Mouse (Mus musculus) stomach, embryonic 15.5 days (tissue): ENCODE results near the gene Wfdc15b. TPM values are rescaled to one million over a fixed set of nuclear protein-coding genes. Genes with fewer than 3 reads are reported as not detected.

Experiments
- ATAC-seq: fragments of 200-750 bp; cut with Nextera tagmentation; 2 replicates; pipeline ENCODE4 v1.8.0; 2017; ENCODE audit warnings: low read depth, moderate number of reproducible peaks, moderate TSS enrichment; ENCODE audit not compliant: insufficient read depth, low FRiP score
- H3K27ac ChIP-seq: fragments of 300-500 bp; sonication (generic); 2 replicates; pipeline ENCODE4 v1.5.1; 2015; ENCODE audit warnings: mild to moderate bottlenecking, inconsistent platforms
- H3K27me3 ChIP-seq: fragments of 300-500 bp; sonication (generic); replicated peaks from 2 replicates; pipeline ENCODE4 v1.6.1; 2015; ENCODE audit warnings: inconsistent platforms
- H3K36me3 ChIP-seq: fragments of 300-500 bp; sonication (generic); 2 replicates; pipeline ENCODE4 v1.6.1; 2015; ENCODE audit warnings: inconsistent platforms
- H3K4me1 ChIP-seq: fragments of 300-500 bp; sonication (generic); 2 replicates; pipeline ENCODE4 v1.6.1; 2015; ENCODE audit warnings: inconsistent platforms
- H3K4me2 ChIP-seq: fragments of 300-500 bp; sonication (generic); 2 replicates; pipeline ENCODE4 v1.6.1; 2015; ENCODE audit warnings: mild to moderate bottlenecking, inconsistent platforms
- H3K4me3 ChIP-seq: fragments of 300-500 bp; sonication (generic); replicated peaks from 2 replicates; pipeline ENCODE4 v1.5.1; 2015; ENCODE audit warnings: inconsistent platforms
- H3K9ac ChIP-seq: fragments of 300-500 bp; sonication (generic); 2 replicates; pipeline ENCODE4 v1.6.1; 2015; ENCODE audit warnings: inconsistent platforms
- H3K9me3 ChIP-seq: fragments of 300-500 bp; sonication (generic); 2 replicates; pipeline ENCODE4 v1.6.1; 2016; ENCODE audit warnings: inconsistent platforms
- WGBS: fragments of 180-500 bp; shearing (Covaris S2); methylation state at CpG from one replicate; pipeline ENCODE4 v1.1.7; 2015; 5-methylcytosine and 5-hydroxymethylcytosine counted together
- polyA plus RNA-seq: library from polyadenylated mRNA; unstranded; fragments of >200 nt; fragmentation: Nextera tagmentation; extraction: Ambion mirVana; gene quantifications from 2 replicates; pipeline ENCODE4 v1.2.1, GENCODE M21; 2015

Gene Wfdc15b
- polyA plus RNA-seq, 1 experiment from 2014 or later: 50.4 TPM

- no peaks in the 10 kb centered on the region for H3K36me3 ChIP-seq
- 0 out of 2 replicates have a peak, but pooled peaks cover 4% of the 10 kb centered on the region for H3K4me1 ChIP-seq
- no peak for ATAC-seq
- H3K4me2 ChIP-seq: no peak overlapping the region
- H3K4me3 ChIP-seq: no peak overlapping the region
- WGBS: 68% methylated on average over 8 of the region's 8 CpGs
- H3K9ac ChIP-seq: no peak overlapping the region
- H3K9me3 ChIP-seq: no peaks in the 10 kb centered on the region
- no peak overlapping the region for H3K27ac ChIP-seq
- peaks cover 22% of the 10 kb centered on the region for H3K27me3 ChIP-seq
Measured at GRCm38 (mm10) chr2:164174649-164175395, 46.6 kb downstream of the Wfdc15b start.

GRCm38 (mm10) chr2:164173394-164173793 is 48.1 kb downstream of the Wfdc15b start:
- H3K27ac ChIP-seq: no peak overlapping the region
- no peak overlapping the region for H3K4me2 ChIP-seq
- no peak for ATAC-seq
- H3K9me3 ChIP-seq: no peaks in the 10 kb centered on the region
- no peaks in the 10 kb centered on the region for H3K36me3 ChIP-seq
- WGBS: 70% methylated on average over 3 of the region's 3 CpGs
- no peak overlapping the region for H3K9ac ChIP-seq
- no peak overlapping the region for H3K4me3 ChIP-seq
- H3K27me3 ChIP-seq: peaks cover 36% of the 10 kb centered on the region
- H3K4me1 ChIP-seq: peaks cover 8% of the 10 kb centered on the region

- H3K4me1 ChIP-seq: peaks cover 17% of the 10 kb centered on the region
- no peaks in the 10 kb centered on the region for H3K9me3 ChIP-seq
- H3K4me2 ChIP-seq: peak within 1 kb of the TSS; percentile 59
- whole genome bisulfite sequencing: 1% methylated on average over 24 of the region's 29 CpGs
- peak within 1 kb of the TSS; percentile 33 for H3K4me3 ChIP-seq
- peaks cover 61% of the 10 kb centered on the region for H3K27me3 ChIP-seq
- ATAC-seq: no peak
- no peak within 1 kb of the TSS for H3K9ac ChIP-seq
- H3K36me3 ChIP-seq: no peaks in the 10 kb centered on the region
- H3K27ac ChIP-seq: no peak within 1 kb of the TSS
Measured at GRCm38 (mm10) chr2:164170902-164171301, 50.6 kb downstream of the Wfdc15b start, which contains the start of gene Kcns1. Kcns1 (minus strand) TSS chr2:164171113.

- H3K9ac ChIP-seq: no peak overlapping the region
- H3K4me2 ChIP-seq: peak overlapping the region; percentile 59
- H3K27me3 ChIP-seq: peaks cover 62% of the 10 kb centered on the region
- H3K9me3 ChIP-seq: no peaks in the 10 kb centered on the region
- no peaks in the 10 kb centered on the region for H3K36me3 ChIP-seq
- 6% methylated on average over 11 of the region's 11 CpGs for WGBS
- H3K4me3 ChIP-seq: no peak overlapping the region
- no peak for ATAC-seq
- peaks cover 17% of the 10 kb centered on the region for H3K4me1 ChIP-seq
- H3K27ac ChIP-seq: no peak overlapping the region
Measured at GRCm38 (mm10) chr2:164170326-164170725, 51.1 kb downstream of the Wfdc15b start.

GRCm38 (mm10) chr2:164168571-164168946 is 52.9 kb downstream of the Wfdc15b start:
- no peak for ATAC-seq
- H3K27me3 ChIP-seq: peaks cover 62% of the 10 kb centered on the region

GRCm38 (mm10) chr2:164167752-164168570 is 53.5 kb downstream of the Wfdc15b start:
- Histone ChIP-seq H3K9ac (no peak overlapping the region), H3K36me3 (no peaks in the 10 kb centered on the region), H3K9me3 (no peaks in the 10 kb centered on the region), H3K27ac (no peak overlapping the region), H3K4me1 (peaks cover 17% of the 10 kb centered on the region), H3K27me3 (peaks cover 62% of the 10 kb centered on the region), H3K4me3 (peak overlapping the region; percentile 36), H3K4me2 (peak overlapping the region; percentile 73)
- no peak for ATAC-seq
- 12% methylated on average over 90 of the region's 90 CpGs for WGBS

More at GRCm38 (mm10) chr2:164168571-164168946, 52.9 kb downstream of the Wfdc15b start:
- H3K27ac ChIP-seq: no peak overlapping the region
- peak overlapping the region; percentile 36 for H3K4me3 ChIP-seq
- H3K9ac ChIP-seq: no peak overlapping the region
- no peaks in the 10 kb centered on the region for H3K9me3 ChIP-seq
- 10% methylated on average over 42 of the region's 42 CpGs for WGBS
- H3K4me1 ChIP-seq: peaks cover 17% of the 10 kb centered on the region
- H3K36me3 ChIP-seq: no peaks in the 10 kb centered on the region
- peak overlapping the region; percentile 73 for H3K4me2 ChIP-seq

- Histone ChIP-seq H3K4me3 (no peak overlapping the region), H3K9ac (no peak overlapping the region), H3K4me1 (peaks cover 13% of the 10 kb centered on the region), H3K4me2 (no peak overlapping the region), H3K27me3 (peaks cover 41% of the 10 kb centered on the region), H3K36me3 (no peaks in the 10 kb centered on the region), H3K27ac (no peak overlapping the region), H3K9me3 (no peaks in the 10 kb centered on the region)
- no peak for ATAC-seq
- WGBS: 89% methylated on average over 5 of the region's 5 CpGs
Measured at GRCm38 (mm10) chr2:164164941-164165340, 56.5 kb downstream of the Wfdc15b start.

Other genes starting within 250 kb of the Wfdc15b start
- 288 and 295 TPM in 2 replicates for gene Ywhab, start 226.7 kb downstream of the Wfdc15b start, polyA plus RNA-seq
- gene Pabpc1l, start 196.2 kb downstream of the Wfdc15b start, polyA plus RNA-seq: 1.3 and 1.5 TPM in 2 replicates
- 16.4 and 17.9 TPM in 2 replicates for gene Stk4, start 151.3 kb downstream of the Wfdc15b start, polyA plus RNA-seq
- 50.4 and 53.4 TPM in 2 replicates for gene Tomm34, start 150.5 kb downstream of the Wfdc15b start, polyA plus RNA-seq
- gene Kcns1, start 50.5 kb downstream of the Wfdc15b start, polyA plus RNA-seq: 0.14 and 0.28 TPM in 2 replicates
- gene Wfdc5, start 38.9 kb downstream of the Wfdc15b start, polyA plus RNA-seq: 0.70 and 2.6 TPM in 2 replicates
- not detected in 2 replicates for gene Wfdc12, start 31.1 kb downstream of the Wfdc15b start, polyA plus RNA-seq
- not detected in 2 replicates for gene Wfdc15a, start 21.5 kb downstream of the Wfdc15b start, polyA plus RNA-seq
- not detected in 2 replicates for gene Svs2, start 16.8 kb upstream of the Wfdc15b start, polyA plus RNA-seq
- gene Svs3b, start 35.0 kb upstream of the Wfdc15b start, polyA plus RNA-seq: not detected in 2 replicates
- not detected in 2 replicates for gene Svs4, start 56.8 kb upstream of the Wfdc15b start, polyA plus RNA-seq
- gene Svs3a, start 67.6 kb upstream of the Wfdc15b start, polyA plus RNA-seq: not detected in 2 replicates
- gene Svs6, start 95.1 kb upstream of the Wfdc15b start, polyA plus RNA-seq: not detected in 2 replicates
- not detected in 2 replicates for gene Svs5, start 111.1 kb upstream of the Wfdc15b start, polyA plus RNA-seq
- gene Slpi, start 167.4 kb upstream of the Wfdc15b start, polyA plus RNA-seq: 5.2 and 12.0 TPM in 2 replicates
- gene Rbpjl, start 181.5 kb upstream of the Wfdc15b start, polyA plus RNA-seq: 49.2 and 72.3 TPM in 2 replicates
- 12.4 and 14.7 TPM in 2 replicates for gene Matn4, start 183.5 kb upstream of the Wfdc15b start, polyA plus RNA-seq
- gene Sdc4, start 222.2 kb upstream of the Wfdc15b start, polyA plus RNA-seq: 132 and 135 TPM in 2 replicates
- 60.6 and 61.8 TPM in 2 replicates for gene Sys1, start 235.3 kb upstream of the Wfdc15b start, polyA plus RNA-seq
- 17.9 and 18.1 TPM in 2 replicates for gene Gm20458, start 239.3 kb upstream of the Wfdc15b start, polyA plus RNA-seq